Mouse (Mus musculus) bone marrow, adult 2 months (tissue): ENCODE results near the gene Hoga1. TPM values are rescaled to one million over a fixed set of nuclear protein-coding genes. Genes with fewer than 3 reads are reported as not detected.
A peak's percentile ranks its signal among the peaks of the same experiment; 100 is the strongest.

Experiments used
- H3K27ac ChIP-seq: fragments of 200-500 bp; 2 replicates; pipeline ENCODE4 v1.5.1; 2012; ENCODE audit warnings: low read depth, mild to moderate bottlenecking, control low read depth, inconsistent platforms, low read length; ENCODE audit not compliant: control insufficient read depth, poor library complexity, insufficient read depth
- H3K4me1 ChIP-seq: fragments of 200-500 bp; 2 replicates; pipeline ENCODE4 v1.6.1; 2011; ENCODE audit warnings: low read length; ENCODE audit not compliant: control insufficient read depth, insufficient read depth
- H3K4me3 ChIP-seq: fragments of 200-500 bp; replicated peaks from 2 replicates; pipeline ENCODE3; 2011; ENCODE audit warnings: mild to moderate bottlenecking, low read depth, low read length, control low read depth; ENCODE audit not compliant: control insufficient read depth
- CTCF ChIP-seq: fragments of 200-500 bp; IDR thresholded peaks from 2 replicates; pipeline ENCODE4 v1.5.1; 2011; ENCODE audit warnings: low read length, control low read depth; ENCODE audit not compliant: control insufficient read depth, insufficient read depth
- POLR2A ChIP-seq: fragments of 200-500 bp; IDR thresholded peaks from 2 replicates; pipeline ENCODE4 v1.6.1; 2011; ENCODE audit warnings: low read depth, mild to moderate bottlenecking, control low read depth, low read length, borderline replicate concordance; ENCODE audit not compliant: control insufficient read depth
- WGBS: fragments of 180-500 bp; shearing (Covaris S2); methylation state at CpG from one replicate; pipeline ENCODE4 v1.1.7; 2018; 5-methylcytosine and 5-hydroxymethylcytosine counted together
- polyA plus RNA-seq: library from polyadenylated mRNA; stranded (reverse); fragments of >200 nt; gene quantifications from 2 replicates; pipeline ENCODE4 v1.2.4, GENCODE M21; 2011; ENCODE audit warnings: low replicate concordance; ENCODE audit not compliant: missing spikeins, insufficient read depth, insufficient read length

Gene Hoga1
- polyA plus RNA-seq, 1 experiment = 1.8 TPM

DNA sequence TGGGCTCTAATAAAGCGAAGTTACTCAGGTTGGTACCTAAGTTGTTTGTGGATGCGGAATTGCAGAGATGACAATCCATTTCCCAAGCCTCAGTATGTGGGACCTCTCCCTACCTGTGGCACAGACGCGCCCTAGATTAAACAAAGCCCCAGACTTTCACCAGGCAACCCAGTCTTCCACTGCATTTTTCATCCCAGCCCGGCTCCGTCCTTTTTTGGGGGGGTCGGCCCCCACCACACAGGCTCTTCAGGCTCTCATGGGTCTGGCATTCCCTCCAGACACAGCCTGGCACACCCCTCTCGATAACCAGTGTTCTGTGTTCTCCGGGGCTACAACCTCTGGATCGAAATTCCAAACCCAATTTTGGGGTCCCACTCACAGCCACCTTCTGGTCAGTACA lies 40.3 kb downstream of the Hoga1 start:
- TF ChIP-seq CTCF (no peak), POLR2A (no peak)
- Histone ChIP-seq H3K4me3 (no peak overlapping the region), H3K27ac (no peak overlapping the region), H3K4me1 (peaks cover 3% of the 10 kb centered on the region; the same call in 1 of the 2 replicates)
- WGBS = 18% methylated on average over 10 of the region's 10 CpGs

DNA sequence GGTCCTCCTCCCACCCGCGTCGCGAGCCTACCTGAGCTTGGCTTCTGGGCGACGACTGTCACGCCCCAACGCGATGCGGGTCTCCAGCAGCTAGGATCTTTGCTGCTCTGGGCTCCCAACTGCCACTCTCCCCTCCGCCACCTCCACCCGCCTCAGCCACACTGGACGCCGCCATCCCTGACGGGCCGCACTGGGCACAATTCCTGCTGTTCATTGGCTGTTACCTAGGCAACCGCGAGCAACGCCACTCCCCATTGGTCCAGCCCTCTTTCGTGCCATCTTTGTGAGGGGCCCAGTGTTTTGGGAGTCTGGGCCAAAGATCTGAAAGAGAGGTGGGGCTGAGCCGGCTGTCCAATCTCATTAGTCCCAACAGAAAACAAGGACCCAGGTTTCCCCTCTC lies 40.8 kb downstream of the Hoga1 start, which contains the start of gene Morn4:
Gene Morn4 (minus strand): TSS at position 192 of the 400 bp plus-strand sequence.
- TF ChIP-seq CTCF (no peak), POLR2A (no peak)
- peaks cover 3% of the 10 kb centered on the region; the same call in 1 of the 2 replicates for H3K4me1 ChIP-seq
- H3K27ac ChIP-seq = no peak within 1 kb of the TSS
- peak within 1 kb of the TSS; percentile 26 for H3K4me3 ChIP-seq
- 3% methylated on average over 21 of the region's 21 CpGs for WGBS

DNA sequence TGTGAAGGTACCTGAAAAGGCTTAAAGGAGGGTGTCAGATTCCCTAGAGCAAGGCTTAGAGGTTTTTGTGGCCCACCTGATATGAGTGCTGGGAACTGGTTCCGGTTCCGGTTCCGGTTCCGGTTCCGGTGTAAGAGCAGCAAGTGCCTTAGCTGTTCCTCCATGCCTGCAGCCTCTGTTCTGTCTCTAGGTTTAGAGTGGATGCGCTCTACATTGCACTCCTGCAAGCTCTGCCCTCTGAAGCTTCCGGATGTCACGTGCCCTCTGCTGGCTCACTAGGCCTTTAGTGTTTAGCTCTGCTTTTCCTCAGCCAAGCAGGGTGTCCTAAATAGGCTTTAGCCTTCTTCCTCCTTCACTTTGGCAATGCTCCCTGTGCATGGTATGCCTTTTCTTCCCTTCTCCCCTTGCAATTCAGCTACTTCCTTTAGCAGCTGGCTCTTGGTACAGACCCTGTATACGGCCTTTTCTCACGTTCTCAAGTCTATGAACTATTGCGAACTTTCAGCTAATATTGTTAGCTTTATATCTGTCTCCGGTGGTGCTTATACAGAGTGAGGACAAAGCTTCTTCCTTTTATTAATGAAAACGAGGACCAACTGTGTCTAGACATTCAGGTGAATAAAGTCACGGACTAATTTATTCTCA lies 43.8 kb downstream of the Hoga1 start:
- Histone ChIP-seq H3K4me1 (peaks cover 3% of the 10 kb centered on the region; the same call in 1 of the 2 replicates), H3K27ac (peak overlapping the region; percentile 7), H3K4me3 (peak overlapping the region; percentile 24)
- TF ChIP-seq CTCF = peak; percentile 22; the same call in 1 of the 2 replicates
- no peak for TF ChIP-seq POLR2A
- 4% methylated on average over 14 of the region's 14 CpGs for whole genome bisulfite sequencing

DNA sequence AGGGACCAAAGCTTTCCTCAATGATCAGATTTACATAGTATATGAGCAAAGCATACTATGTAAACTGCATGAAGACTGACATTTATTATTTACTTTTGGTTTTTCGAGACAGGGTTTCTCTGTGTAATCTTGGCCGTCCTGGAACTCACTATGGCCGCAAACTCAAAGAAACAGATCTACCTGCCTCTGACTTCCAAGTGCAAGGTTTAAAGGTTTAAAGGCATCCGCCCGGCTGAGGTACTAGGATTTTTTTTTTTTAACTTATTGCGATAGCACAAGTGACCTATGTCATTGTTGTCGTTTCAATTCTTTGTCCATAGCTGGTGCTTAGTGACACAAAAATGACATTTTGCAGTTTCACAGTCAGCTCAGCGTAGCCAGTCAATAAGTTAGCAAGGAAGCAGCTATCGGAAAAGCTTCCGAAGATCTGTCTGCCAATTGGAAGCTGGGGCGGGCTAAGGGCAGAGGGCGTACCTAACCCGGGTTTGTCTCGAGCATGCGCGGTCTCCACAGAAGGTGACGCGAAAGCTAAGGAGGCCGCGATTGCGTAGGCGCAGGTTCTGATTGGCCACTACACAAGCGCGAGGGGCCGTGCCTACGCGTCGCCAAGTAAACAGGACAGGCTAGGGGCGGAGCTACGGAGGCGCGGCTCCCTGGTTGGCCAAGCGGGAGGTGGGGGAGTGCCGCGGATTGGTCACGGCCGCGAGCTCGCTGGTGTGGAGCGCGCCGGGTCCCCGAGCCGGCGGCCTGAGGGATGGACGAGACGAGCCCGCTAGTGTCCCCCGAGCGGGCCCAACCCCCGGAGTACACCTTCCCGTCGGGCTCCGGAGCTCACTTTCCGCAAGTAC lies 44.6 kb downstream of the Hoga1 start, which contains the start of gene Pi4k2a:
Gene Pi4k2a (plus strand): TSS at position 723 of the 848 bp plus-strand sequence.
- WGBS = under 1% methylated on average over 41 of the region's 55 CpGs
- peak within 1 kb of the TSS; percentile 92 for H3K27ac ChIP-seq
- H3K4me1 ChIP-seq = peaks cover 3% of the 10 kb centered on the region; the same call in 1 of the 2 replicates
- TF ChIP-seq CTCF (no peak), POLR2A (peak; percentile 56; the same call in 1 of the 2 replicates)
- H3K4me3 ChIP-seq = peak within 1 kb of the TSS; percentile 88

DNA sequence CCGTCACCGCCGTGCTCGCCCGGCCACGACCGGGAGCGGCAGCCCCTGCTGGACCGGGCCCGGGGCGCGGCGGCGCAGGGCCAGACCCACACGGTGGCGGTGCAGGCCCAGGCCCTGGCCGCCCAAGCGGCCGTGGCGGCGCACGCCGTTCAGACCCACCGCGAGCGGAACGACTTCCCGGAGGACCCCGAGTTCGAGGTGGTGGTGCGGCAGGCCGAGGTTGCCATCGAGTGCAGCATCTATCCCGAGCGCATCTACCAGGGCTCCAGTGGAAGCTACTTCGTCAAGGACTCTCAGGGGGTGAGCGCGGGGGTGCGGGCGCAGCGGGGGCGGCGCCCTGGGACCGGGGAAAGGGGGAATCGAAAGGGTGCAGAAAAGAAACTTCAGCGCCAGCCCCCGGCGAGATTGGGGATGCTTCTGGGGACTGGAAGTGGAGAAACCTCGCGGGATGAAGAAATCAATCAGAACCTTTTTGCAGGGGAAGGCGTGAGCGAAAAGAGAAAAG lies 45.3 kb downstream of the Hoga1 start:
- H3K27ac ChIP-seq = peak overlapping the region; percentile 92
- TF ChIP-seq CTCF = no peak
- peak overlapping the region; percentile 88 for H3K4me3 ChIP-seq
- H3K4me1 ChIP-seq = peaks cover 3% of the 10 kb centered on the region; the same call in 1 of the 2 replicates
- under 1% methylated on average over 52 of the region's 52 CpGs for WGBS

DNA sequence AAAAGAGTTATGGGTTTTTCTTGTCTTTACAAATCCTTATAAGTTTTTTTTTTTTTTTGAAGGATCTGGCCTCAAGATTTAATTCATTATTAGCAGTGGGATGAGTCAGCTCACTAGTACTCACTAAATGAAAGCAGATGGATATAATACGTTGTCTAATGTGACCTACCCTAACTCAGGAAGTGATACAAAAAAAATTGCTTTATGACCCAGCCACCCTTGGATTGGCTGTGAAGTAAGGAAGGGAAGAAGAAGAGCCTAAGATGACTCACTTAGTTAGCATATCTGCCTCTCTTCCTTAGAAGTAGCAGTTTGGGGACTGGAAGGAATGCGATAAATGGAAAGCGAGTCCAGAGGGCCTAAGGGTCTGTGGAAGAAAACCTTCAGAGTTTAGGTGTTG lies 54.0 kb downstream of the Hoga1 start:
- no peak overlapping the region for H3K27ac ChIP-seq
- H3K4me1 ChIP-seq = no peaks in the 10 kb centered on the region
- WGBS = 83% methylated on average over 3 of the region's 3 CpGs
- TF ChIP-seq CTCF = no peak
- TF ChIP-seq POLR2A = no peak
- no peak overlapping the region for H3K4me3 ChIP-seq

DNA sequence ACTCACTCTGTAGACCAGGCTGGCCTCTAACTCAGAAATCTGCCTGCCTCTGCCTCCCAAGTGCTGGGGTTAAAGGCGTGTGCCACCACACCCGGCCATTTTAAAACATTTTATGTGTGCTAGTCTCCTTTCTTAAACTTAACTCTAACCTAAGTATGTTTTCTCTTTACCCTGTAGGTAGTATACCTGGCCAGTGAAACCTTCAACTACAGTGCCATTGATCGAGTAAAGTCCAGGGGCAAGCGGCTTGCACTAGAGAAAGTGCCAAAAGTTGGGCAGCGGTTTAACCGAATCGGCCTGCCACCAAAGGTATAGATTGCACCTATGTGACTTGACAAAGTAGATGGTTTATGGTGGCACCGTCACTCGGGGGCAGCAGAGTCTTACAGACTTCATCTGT lies 59.3 kb downstream of the Hoga1 start:
- WGBS = 88% methylated on average over 9 of the region's 9 CpGs
- TF ChIP-seq CTCF (0 out of 2 replicates have a peak, but pooled peaks have one; percentile 14), POLR2A (no peak)
- Histone ChIP-seq H3K4me3 (no peak overlapping the region), H3K27ac (no peak overlapping the region), H3K4me1 (no peaks in the 10 kb centered on the region)

DNA sequence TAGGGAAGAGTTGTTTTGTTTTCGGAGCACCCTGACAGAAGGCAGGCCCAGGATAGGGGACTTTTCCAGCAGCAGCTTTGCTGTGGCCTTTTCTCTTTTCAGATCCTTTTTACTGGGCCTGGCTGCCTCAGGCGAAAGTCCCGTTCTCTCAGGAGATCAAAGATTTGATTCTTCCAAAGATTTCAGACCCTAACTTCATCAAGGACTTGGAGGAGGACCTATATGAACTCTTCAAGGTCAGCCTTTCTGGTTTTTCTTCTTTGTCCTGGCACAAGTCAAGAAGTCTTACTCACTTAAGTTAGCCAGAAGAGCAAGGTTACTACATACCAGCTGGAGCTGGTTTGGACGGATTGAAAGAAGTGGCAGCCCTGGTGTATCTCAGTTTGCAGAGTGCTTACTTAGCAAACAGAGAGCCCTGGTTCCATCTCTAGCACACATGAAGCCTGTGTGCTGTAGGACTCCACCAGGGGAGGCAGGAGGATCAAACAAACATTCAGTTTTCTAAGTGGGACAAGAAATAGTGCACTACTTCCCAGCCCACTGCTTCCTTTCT lies 70.4 kb downstream of the Hoga1 start:
- Histone ChIP-seq H3K4me3 (no peak overlapping the region), H3K27ac (no peak overlapping the region), H3K4me1 (no peaks in the 10 kb centered on the region)
- no peak for TF ChIP-seq CTCF
- TF ChIP-seq POLR2A = no peak
- 79% methylated on average over 4 of the region's 4 CpGs for WGBS
